Mouse (Mus musculus): Measurements from ENCODE around the gene Hipk1. TPM values are rescaled to one million over a fixed set of nuclear protein-coding genes. Genes with fewer than 3 reads are reported as not detected.
A peak's percentile ranks its signal among the peaks of the same experiment; 100 is the strongest.
"Not testable (repeated sequence)": the region's sequence is repeated elsewhere in the genome, so short reads cannot be mapped to it uniquely, and the experiment has no call there.

Hipk1 gene
- total RNA-seq, 2 experiments from 2014 or later, result 100 to 114 TPM

DNA sequence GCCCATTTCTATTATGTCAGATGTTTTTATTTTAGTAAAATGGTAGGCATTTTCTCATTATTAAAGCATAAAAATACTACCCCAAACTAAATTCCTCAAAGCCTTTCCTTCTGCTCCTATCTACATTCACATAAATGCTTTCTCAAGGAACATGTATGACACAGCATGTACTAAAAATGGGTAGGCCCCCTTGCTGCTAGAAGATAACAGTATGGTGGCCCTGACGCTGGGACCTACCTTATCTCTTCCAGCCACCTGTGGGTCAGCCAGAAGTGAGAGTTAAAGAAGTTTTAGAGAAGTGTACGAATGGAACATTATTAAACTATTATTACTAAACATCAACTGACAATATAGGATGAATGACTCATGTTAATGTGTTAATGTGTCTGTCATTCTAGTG lies 8.1 kb upstream of the Hipk1 start:
- DNase-seq, result no peak
- intact Hi-C loops (cut with DNase I), result no loop called here

GRCm38 (mm10) chr3:103796389-103796788 lies 5.0 kb upstream of the Hipk1 start:
- intact Hi-C loops (cut with DNase I), result no loop called here

DNA sequence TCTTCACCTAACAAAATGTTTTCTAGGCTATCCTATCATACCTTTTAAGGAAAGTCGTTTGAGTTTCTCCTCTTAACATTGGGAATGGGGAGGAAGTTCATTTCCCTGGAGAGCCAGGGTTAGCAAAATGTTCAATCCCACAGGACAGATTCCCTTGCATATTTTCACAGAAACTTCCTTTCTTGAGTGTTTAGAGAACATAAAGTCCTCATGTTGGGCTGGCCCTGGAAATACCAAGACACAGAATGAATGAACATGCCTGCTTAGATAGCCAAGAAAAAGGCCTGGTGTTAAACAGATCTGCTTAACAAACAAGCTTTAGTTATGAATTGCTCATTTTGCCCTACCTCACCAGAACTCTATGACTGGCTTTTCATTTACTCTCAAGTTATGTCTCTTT lies 1.2 kb upstream of the Hipk1 start:
- no peak for DNase-seq
- intact Hi-C loops (cut with DNase I), result no loop called here

More at GRCm38 (mm10) chr3:103796389-103796788, 5.0 kb upstream of the Hipk1 start:
- DNase-seq, result no peak

DNA sequence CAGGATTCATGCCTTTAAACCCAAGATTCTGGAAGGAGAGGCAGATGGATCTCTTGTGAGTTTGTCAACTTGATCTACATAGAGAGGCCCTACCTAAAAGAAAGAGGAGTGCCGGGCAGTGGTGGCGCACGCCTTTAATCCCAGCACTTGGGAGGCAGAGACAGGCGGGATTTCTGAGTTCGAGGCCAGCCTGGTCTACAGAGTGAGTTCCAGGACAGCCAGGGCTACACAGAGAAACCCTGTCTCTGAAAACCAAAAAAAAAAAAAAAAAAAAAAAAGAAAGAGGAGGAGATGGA lies 696 bp upstream of the Hipk1 start:
- DNase-seq; intact Hi-C loops (cut with DNase I): not testable (repeated sequence)

DNA sequence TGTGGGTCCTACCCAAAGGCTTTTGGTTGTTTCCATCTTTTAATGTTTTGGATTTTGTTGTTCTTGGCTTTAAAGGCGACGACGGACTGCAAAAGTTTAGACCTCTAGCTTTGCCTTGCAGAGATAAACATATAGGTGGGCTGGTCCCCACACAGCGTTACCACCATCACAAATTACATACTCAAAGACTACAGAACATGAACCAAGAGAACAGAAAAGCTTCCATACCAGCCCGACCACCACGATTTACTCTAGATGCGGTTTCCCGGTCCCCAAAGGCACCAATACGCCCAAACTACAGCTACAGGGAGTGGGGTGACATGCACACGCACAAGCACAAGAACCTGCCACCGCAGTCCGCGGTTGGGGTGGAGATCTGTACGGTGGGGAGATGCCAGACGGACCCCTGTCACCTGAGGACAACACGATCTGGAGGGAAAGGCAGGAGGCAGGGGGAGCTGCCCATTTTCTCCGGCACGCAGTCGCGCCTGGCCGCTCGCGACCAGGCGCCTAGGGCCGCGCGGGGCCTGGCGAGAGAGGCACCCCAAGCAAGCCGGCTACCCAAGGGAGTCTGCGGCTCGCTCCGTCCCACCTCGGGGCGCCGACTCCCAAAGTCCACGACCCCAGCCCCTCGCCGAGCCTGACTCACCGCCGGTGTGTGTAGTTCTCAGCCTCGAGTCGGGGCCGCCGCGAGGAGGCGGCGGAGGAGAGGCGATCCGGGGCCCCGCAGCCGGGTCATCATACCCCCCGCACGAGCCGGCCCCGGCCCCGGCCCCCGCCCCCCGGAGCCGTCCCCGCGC lies 817 bp downstream of the Hipk1 start:
- peak in 1 of 2 experiments; percentile 49 for DNase-seq
- intact Hi-C loops (cut with DNase I), result loop anchor here (1.0 kb wide), 1 partner anchor 19 kb away; the partner anchor contains the start of genes Ap4b1, Dclre1b and Gm43064

DNA sequence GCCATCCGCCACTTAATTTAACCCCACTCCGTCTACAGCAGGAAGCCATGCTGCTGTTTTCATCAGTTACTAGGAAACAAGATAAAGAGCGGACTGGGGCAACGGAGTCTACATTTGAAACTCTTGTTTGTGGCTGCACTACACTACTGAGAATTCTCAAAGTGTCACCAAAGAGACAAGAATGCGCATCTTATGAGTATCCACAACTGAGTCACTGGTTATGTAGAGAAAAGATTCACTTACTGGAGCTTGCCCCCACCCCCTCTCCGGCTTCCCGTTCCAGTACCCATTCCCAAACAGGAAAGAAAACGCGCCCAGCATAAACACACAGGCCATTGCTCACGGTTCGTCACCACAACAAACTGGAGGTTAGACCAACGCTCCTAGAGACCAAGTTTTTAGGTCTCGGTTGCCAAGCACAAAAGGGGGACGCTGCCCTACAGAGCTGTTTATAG lies 1.4 kb downstream of the Hipk1 start:
- DNase-seq, result peak; percentile 55 to 60
- intact Hi-C loops (cut with DNase I), result no loop called here

DNA sequence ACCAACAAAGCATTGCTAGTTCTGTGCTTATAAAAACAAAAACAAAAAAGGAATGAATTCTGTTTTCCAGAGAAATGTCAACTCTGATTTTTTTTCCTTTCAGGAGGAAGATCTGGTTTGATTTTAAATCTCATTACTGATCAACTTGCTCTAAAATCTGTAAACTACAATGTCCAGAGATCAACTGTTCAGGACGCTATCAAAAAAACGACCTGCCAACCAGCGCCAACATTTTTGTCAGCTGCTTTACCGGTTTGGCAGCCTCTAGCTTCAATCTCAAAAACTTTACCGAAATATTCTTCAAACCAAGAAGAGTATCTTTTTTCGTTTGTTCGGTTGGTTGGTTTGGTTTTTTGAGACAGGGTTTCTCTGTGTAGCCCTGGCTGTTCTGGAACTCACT lies 2.3 kb downstream of the Hipk1 start:
- intact Hi-C loops (cut with DNase I), result no loop called here
- DNase-seq, result no peak

DNA sequence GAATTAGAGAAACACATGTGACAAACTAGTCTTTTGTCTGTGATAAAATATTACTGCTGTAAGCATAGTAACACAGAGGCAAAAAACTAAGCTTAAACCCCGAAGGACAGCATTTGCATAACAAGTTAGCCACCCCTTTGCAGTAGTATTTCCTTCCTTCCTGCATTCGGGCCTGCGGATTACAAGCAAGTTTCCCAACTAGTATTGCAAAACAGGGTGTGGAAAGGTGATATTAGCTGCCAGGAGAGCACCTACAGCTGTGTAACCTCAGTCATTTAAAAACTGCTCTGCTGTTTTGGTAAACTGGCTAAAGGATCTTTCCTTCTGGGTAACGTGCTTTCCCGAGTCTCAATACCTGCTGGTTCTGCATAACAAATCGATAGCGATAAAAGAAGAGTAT lies 4.1 kb downstream of the Hipk1 start:
- intact Hi-C loops (cut with DNase I), result no loop called here
- DNase-seq, result no peak

DNA sequence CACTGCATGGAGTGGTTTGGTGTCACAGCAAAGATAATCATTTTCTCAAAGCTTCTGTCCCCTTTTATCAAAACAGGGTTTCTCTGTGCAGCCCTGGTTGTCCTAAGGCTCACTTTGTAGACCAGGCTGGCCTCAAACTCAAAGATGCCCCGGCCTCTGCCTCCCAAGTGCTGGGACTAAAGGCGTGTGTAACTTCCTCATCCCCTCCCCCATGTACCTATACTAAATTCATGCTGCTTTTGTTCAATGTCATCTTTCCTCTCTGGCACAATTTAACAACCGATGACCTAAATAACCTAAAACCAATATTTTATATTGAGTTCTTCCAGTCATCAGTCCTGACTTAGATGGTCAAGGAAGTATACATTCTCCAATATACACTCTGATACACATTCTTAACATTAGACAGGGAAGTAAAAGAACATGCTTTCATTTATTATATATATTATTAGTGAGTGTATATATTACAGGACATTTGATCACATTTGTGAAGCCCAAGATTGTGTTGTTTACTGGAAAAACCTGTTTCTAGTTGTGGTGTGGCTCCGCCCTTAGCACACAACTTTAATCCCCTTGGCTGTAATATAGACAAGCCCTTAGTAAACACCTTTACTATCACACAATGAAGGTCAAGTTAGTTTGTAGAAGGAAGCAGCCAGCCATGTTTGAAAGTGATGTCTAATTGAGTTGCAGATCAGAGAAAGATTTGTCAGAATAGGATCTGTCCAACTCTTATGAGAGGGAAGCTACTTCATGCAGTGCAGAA lies 8.3 kb downstream of the Hipk1 start:
- intact Hi-C loops (cut with DNase I), result no loop called here
- DNase-seq, result no peak

DNA sequence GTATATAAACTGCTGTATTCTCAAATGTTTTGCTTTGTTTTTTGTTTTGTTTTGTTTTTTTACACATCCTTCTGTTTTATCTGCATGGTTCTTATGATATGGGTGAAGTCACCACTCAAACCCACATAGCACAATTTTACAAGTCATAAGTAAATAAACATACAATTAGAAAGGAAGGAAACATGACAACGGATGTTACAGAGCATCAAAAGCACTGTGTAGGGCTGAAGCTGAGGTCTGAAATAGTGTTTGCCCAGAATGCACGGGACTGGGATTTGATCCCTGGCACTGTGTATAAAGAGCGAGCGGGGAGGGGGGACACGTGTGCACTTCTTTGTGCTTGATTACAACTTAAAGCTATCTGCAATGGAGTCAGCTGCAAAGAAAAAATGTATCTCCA lies 10.6 kb downstream of the Hipk1 start:
- intact Hi-C loops (cut with DNase I), result no loop called here
- DNase-seq, result no peak

DNA sequence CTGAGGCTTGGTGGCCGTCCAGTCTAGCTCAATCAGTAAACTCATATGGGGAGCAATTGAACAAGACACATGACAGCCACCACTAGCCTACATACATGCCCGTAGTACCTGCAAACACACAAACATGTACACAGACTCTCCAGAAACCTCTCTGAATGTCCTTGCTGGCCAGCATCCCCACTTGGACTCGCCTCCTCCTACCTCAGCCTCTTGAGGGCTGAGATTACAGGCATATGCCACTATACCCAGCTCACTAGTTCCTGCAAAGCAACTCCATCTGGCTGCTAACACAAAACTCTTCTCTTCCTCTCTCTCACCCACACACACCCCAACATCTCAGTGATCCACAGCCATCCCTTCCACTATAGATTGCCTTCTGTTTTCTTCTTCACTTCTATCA lies 11.1 kb downstream of the Hipk1 start:
- no peak for DNase-seq
- intact Hi-C loops (cut with DNase I), result no loop called here

- intact Hi-C loops (cut with DNase I), result no loop called here
- no peak for DNase-seq
Measured at GRCm38 (mm10) chr3:103779183-103779582, 12.2 kb downstream of the Hipk1 start.

GRCm38 (mm10) chr3:103778660-103779059 lies 12.7 kb downstream of the Hipk1 start:
- intact Hi-C loops (cut with DNase I), result no loop called here
- no peak for DNase-seq

DNA sequence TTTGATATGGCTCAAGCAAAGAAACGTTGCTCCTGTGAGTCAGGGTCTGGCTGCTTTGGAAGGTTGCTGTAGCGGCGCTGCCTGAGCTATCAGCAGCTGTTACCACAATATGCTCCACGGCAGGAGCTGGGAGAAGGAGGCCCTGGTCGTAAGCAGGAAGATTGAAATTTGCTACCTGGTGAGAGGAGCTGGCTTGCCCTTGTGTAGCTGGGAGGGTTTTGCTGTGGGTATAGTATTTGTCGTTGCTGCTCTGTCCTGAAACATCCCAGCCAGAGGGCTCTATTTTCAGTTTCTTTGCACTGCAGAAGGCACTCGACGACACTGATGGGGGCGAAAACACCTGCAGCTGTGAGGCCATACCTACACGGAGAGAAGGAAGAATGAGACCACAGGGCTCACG lies 13.4 kb downstream of the Hipk1 start:
- intact Hi-C loops (cut with DNase I), result no loop called here

GRCm38 (mm10) chr3:103774009-103774408 lies 17.4 kb downstream of the Hipk1 start:
- intact Hi-C loops (cut with DNase I), result loop anchor here (5.0 kb wide), 1 partner anchor 33 kb away; the partner anchor contains the start of genes Ap4b1, Dclre1b and Gm43064
- no peak for DNase-seq

More for the DNA sequence above, 13.4 kb downstream of the Hipk1 start:
- no peak for DNase-seq

GRCm38 (mm10) chr3:103773508-103773907 lies 17.9 kb downstream of the Hipk1 start:
- intact Hi-C loops (cut with DNase I), result loop anchor here (5.0 kb wide), 1 partner anchor 34 kb away; the partner anchor contains the start of genes Ap4b1, Dclre1b and Gm43064
- no peak for DNase-seq

GRCm38 (mm10) chr3:103772846-103773245 lies 18.5 kb downstream of the Hipk1 start:
- intact Hi-C loops (cut with DNase I), result loop anchor here (5.0 kb wide), 1 partner anchor 34 kb away; the partner anchor contains the start of genes Ap4b1, Dclre1b and Gm43064
- no peak for DNase-seq

GRCm38 (mm10) chr3:103771531-103772130 lies 19.7 kb downstream of the Hipk1 start:
- intact Hi-C loops (cut with DNase I), result loop anchor here (5.0 kb wide), 1 partner anchor 36 kb away; the partner anchor contains the start of genes Ap4b1, Dclre1b and Gm43064
- peak; percentile 78 to 81 for DNase-seq

DNA sequence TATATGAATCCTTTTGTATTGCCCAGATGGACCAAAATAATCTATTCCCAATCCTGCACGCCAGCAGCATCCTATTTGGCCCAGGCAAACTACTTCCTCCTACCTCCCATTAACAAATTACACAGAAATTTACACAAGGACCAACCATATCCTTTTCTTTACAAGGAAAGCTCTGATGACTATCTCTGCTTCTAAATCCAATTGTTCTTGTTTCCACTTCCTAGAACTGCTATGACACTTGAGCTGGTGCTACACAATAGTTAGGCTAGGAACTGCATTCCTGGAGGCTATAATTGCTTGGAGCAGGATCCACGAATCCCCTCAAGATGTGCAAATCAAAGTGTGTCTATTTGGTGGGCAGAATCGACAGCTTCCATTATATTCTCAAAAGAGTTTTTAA lies 24.6 kb downstream of the Hipk1 start:
- no peak for DNase-seq
- intact Hi-C loops (cut with DNase I), result no loop called here

GRCm38 (mm10) chr3:103759261-103759970 lies 31.9 kb downstream of the Hipk1 start:
- DNase-seq, result no peak
- intact Hi-C loops (cut with DNase I), result no loop called here

All from heart, postnatal 36 days (tissue).